Mouse (Mus musculus): Measurements from ENCODE around the gene Gm17018. TPM values are rescaled to one million over a fixed set of nuclear protein-coding genes. Genes with fewer than 3 reads are reported as not detected.
A peak's percentile ranks its signal among the peaks of the same experiment; 100 is the strongest.

The Gm17018 gene
- polyA plus RNA-seq, 1 experiment from 2014 or later: 63.0 TPM

DNA sequence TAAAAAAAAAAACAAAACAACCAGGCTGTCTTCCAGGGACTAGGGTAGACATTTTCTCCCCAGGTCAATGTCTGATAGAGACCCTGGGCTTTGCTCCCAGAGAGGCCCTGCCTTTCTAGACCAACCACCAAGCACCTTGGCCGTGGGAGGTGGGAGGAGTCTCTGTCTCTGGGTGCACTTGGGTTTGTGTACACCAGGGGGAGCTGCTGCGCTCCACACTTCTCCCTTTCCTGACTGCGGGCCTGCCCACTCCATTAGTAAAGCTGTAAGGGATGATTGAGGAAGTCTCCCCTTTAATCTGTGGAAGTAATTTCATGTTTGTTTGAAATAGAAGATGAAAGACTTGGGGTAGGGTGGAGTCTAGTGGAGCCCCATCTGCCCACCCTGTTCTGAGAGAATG, 20.8 kb downstream of the Gm17018 start:
- ATAC-seq (ENCODE audit: low FRiP score): no peak
- H3K4me1 ChIP-seq: peaks cover 29% of the 10 kb centered on the region
- H3K9ac ChIP-seq: no peak overlapping the region
- no peak overlapping the region for H3K4me2 ChIP-seq (replicated peaks)
- H3K27me3 ChIP-seq: peaks cover 59% of the 10 kb centered on the region
- no peak overlapping the region for H3K4me3 ChIP-seq
- no peaks in the 10 kb centered on the region for H3K9me3 ChIP-seq (replicated peaks)
- peaks cover 27% of the 10 kb centered on the region for H3K36me3 ChIP-seq
- 67% methylated on average over 3 of the region's 3 CpGs for WGBS
- no peak overlapping the region for H3K27ac ChIP-seq

GRCm38 (mm10) chr19:45582161-45582560, 21.7 kb downstream of the Gm17018 start:
- no peak overlapping the region for H3K4me3 ChIP-seq
- 0 out of 2 replicates have a peak overlapping the region, but pooled peaks have one; percentile 4 for H3K27ac ChIP-seq
- H3K36me3 ChIP-seq: peaks cover 19% of the 10 kb centered on the region
- peaks cover 31% of the 10 kb centered on the region for H3K4me1 ChIP-seq
- peaks cover 59% of the 10 kb centered on the region for H3K27me3 ChIP-seq
- no peak overlapping the region for H3K4me2 ChIP-seq (replicated peaks)
- peak; percentile 3; the same call in 1 of the 2 replicates for ATAC-seq (ENCODE audit: low FRiP score)
- 5% methylated on average over 8 of the region's 8 CpGs for WGBS
- H3K9ac ChIP-seq: 0 out of 2 replicates have a peak overlapping the region, but pooled peaks have one; percentile 15
- no peaks in the 10 kb centered on the region for H3K9me3 ChIP-seq (replicated peaks)

GRCm38 (mm10) chr19:45583136-45583535, 22.7 kb downstream of the Gm17018 start:
- Histone ChIP-seq H3K36me3 (peaks cover 11% of the 10 kb centered on the region), H3K27me3 (peaks cover 57% of the 10 kb centered on the region), H3K4me1 (peaks cover 31% of the 10 kb centered on the region), H3K4me3 (no peak overlapping the region), H3K4me2 (replicated peaks) (no peak overlapping the region), H3K9me3 (replicated peaks) (no peaks in the 10 kb centered on the region), H3K27ac (no peak overlapping the region), H3K9ac (no peak overlapping the region)
- 85% methylated on average over 6 of the region's 6 CpGs for WGBS
- no peak for ATAC-seq (ENCODE audit: low FRiP score)

GRCm38 (mm10) chr19:45584856-45585620, 24.6 kb downstream of the Gm17018 start:
- WGBS: 79% methylated on average over 9 of the region's 9 CpGs
- H3K36me3 ChIP-seq: no peaks in the 10 kb centered on the region
- peaks cover 25% of the 10 kb centered on the region for H3K4me1 ChIP-seq
- ATAC-seq (ENCODE audit: low FRiP score): no peak
- no peak overlapping the region for H3K4me2 ChIP-seq (replicated peaks)
- H3K27ac ChIP-seq: no peak overlapping the region
- peaks cover 55% of the 10 kb centered on the region for H3K27me3 ChIP-seq
- no peaks in the 10 kb centered on the region for H3K9me3 ChIP-seq (replicated peaks)
- no peak overlapping the region for H3K4me3 ChIP-seq
- no peak overlapping the region for H3K9ac ChIP-seq

GRCm38 (mm10) chr19:45586850-45587249, 26.4 kb downstream of the Gm17018 start:
- H3K27ac ChIP-seq: no peak overlapping the region
- H3K4me1 ChIP-seq: peaks cover 15% of the 10 kb centered on the region
- 63% methylated on average over 3 of the region's 3 CpGs for WGBS
- ATAC-seq (ENCODE audit: low FRiP score): no peak
- no peak overlapping the region for H3K9ac ChIP-seq
- no peak overlapping the region for H3K4me2 ChIP-seq (replicated peaks)
- no peaks in the 10 kb centered on the region for H3K9me3 ChIP-seq (replicated peaks)
- H3K27me3 ChIP-seq: peaks cover 62% of the 10 kb centered on the region
- H3K36me3 ChIP-seq: no peaks in the 10 kb centered on the region
- no peak overlapping the region for H3K4me3 ChIP-seq

- Histone ChIP-seq H3K4me1 (peaks cover 7% of the 10 kb centered on the region), H3K27me3 (peaks cover 65% of the 10 kb centered on the region), H3K4me3 (no peak overlapping the region), H3K4me2 (replicated peaks) (no peak overlapping the region), H3K9ac (no peak overlapping the region), H3K36me3 (no peaks in the 10 kb centered on the region), H3K27ac (no peak overlapping the region), H3K9me3 (replicated peaks) (no peaks in the 10 kb centered on the region)
- WGBS: 84% methylated on average over 6 of the region's 6 CpGs
- ATAC-seq (ENCODE audit: low FRiP score): no peak
These were observed 27.3 kb downstream of the Gm17018 start for GRCm38 (mm10) chr19:45587509-45588292.

DNA sequence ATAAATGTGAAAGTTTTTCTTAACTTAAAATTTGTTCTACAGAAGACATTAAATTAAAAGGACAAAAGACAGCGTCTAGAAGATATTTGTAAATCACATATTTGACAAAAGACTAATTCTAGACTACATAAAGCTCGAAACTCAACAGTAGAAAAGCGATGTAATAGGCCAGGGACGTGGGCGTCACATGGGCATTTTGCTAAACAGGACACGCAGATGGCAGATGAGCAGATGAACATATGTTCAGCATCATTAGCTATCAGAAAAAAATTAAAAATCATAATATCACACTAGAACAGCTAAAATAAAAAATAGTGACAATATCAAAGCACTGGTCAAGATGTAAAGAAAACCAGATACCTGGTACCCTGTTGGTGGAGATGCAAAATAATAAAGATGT, 29.3 kb downstream of the Gm17018 start:
- Histone ChIP-seq H3K4me1 (peaks cover 3% of the 10 kb centered on the region; the same call in 1 of the 2 replicates), H3K9me3 (replicated peaks) (no peaks in the 10 kb centered on the region), H3K4me3 (no peak overlapping the region), H3K27ac (no peak overlapping the region), H3K36me3 (no peaks in the 10 kb centered on the region), H3K4me2 (replicated peaks) (no peak overlapping the region), H3K27me3 (peaks cover 69% of the 10 kb centered on the region), H3K9ac (no peak overlapping the region)
- ATAC-seq (ENCODE audit: low FRiP score): no peak
- 91% methylated on average over 6 of the region's 6 CpGs for WGBS

DNA sequence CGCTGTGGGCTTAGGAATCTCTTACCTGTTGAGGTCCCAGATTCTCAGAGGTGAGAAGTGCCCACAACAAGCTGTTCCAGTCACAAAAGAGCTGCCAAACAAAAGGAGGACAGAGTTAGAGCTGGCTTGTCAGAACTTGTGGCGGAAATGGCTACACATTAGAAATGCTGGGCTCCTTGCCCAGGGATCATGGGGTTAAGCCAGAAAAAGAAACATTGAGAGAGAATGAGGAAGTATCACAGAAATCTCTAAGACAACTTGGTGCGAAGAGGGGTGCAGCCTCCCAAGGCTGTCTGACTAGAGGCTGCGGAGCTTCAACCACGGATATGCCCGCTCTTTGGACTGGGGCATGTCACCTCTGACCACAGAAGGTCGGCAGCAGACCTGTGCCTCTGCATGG, 31.3 kb downstream of the Gm17018 start:
- ATAC-seq (ENCODE audit: low FRiP score): no peak
- H3K27me3 ChIP-seq: peaks cover 60% of the 10 kb centered on the region
- H3K4me3 ChIP-seq: no peak overlapping the region

GRCm38 (mm10) chr19:45592916-45593315, 32.5 kb downstream of the Gm17018 start:
- ATAC-seq (ENCODE audit: low FRiP score): no peak
- 93% methylated on average over 9 of the region's 9 CpGs for WGBS
- H3K36me3 ChIP-seq: no peaks in the 10 kb centered on the region
- H3K27ac ChIP-seq: no peak overlapping the region
- peaks cover 58% of the 10 kb centered on the region for H3K27me3 ChIP-seq
- H3K9ac ChIP-seq: no peak overlapping the region
- no peak overlapping the region for H3K4me2 ChIP-seq (replicated peaks)
- H3K9me3 ChIP-seq (replicated peaks): no peaks in the 10 kb centered on the region
- peaks cover 12% of the 10 kb centered on the region for H3K4me1 ChIP-seq
- no peak overlapping the region for H3K4me3 ChIP-seq

More for the DNA sequence above, 31.3 kb downstream of the Gm17018 start:
- Histone ChIP-seq H3K4me1 (peaks cover 10% of the 10 kb centered on the region), H3K9ac (no peak overlapping the region), H3K4me2 (replicated peaks) (no peak overlapping the region), H3K27ac (no peak overlapping the region), H3K36me3 (no peaks in the 10 kb centered on the region), H3K9me3 (replicated peaks) (no peaks in the 10 kb centered on the region)
- 88% methylated on average over 7 of the region's 7 CpGs for WGBS

DNA sequence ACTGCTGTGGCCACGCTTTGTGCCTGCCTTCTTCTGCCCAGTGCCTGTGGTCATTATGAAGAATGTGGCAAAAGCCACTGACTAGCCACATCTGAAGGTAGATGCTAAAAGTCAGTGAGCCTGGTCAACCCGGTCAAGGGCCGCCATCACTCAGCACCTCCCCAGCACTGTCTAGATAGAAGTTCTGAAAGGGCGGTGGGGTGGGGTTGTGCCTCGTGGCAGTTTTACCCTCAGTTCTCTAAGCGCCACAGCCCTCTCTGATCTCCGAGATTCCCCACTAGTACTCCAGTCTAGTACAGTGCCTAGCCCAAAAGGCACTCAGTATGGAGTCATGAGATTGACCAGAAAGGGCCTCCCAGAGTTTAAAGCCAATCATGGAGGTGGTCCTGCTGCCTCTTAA, 33.7 kb downstream of the Gm17018 start:
- WGBS: 92% methylated on average over 7 of the region's 7 CpGs
- ATAC-seq (ENCODE audit: low FRiP score): no peak
- Histone ChIP-seq H3K4me3 (no peak overlapping the region), H3K9me3 (replicated peaks) (no peaks in the 10 kb centered on the region), H3K27me3 (peaks cover 65% of the 10 kb centered on the region), H3K36me3 (no peaks in the 10 kb centered on the region), H3K4me1 (peaks cover 12% of the 10 kb centered on the region), H3K4me2 (replicated peaks) (no peak overlapping the region), H3K9ac (no peak overlapping the region), H3K27ac (no peak overlapping the region)

DNA sequence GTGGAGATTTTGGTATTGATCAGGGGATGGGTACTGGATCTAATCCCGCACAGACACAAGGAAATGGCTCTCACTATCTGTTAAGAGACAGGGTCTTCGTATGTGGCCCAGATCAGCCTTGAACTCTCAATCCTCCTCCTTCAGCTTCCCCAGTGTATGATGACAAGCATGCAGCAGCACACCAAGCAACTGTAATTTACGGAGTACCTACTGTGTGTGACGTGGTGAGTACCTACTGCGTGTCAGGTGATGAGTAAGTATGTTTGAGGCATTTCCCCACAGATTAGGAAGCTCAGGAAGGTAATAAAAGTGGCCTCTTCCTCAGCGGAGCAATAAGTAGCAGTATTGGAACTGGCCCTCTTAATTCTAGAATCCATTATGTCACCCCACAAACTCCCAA, 35.1 kb downstream of the Gm17018 start:
- peaks cover 12% of the 10 kb centered on the region for H3K4me1 ChIP-seq
- ATAC-seq (ENCODE audit: low FRiP score): 0 out of 2 replicates have a peak, but pooled peaks have one; percentile 4
- no peaks in the 10 kb centered on the region for H3K36me3 ChIP-seq
- H3K9me3 ChIP-seq (replicated peaks): no peaks in the 10 kb centered on the region
- WGBS: 95% methylated on average over 6 of the region's 6 CpGs
- H3K4me2 ChIP-seq (replicated peaks): no peak overlapping the region
- H3K4me3 ChIP-seq: no peak overlapping the region
- H3K9ac ChIP-seq: no peak overlapping the region
- H3K27me3 ChIP-seq: peaks cover 77% of the 10 kb centered on the region
- no peak overlapping the region for H3K27ac ChIP-seq

GRCm38 (mm10) chr19:45596019-45596418, 35.6 kb downstream of the Gm17018 start:
- Histone ChIP-seq H3K9me3 (replicated peaks) (no peaks in the 10 kb centered on the region), H3K36me3 (no peaks in the 10 kb centered on the region), H3K9ac (no peak overlapping the region), H3K27me3 (peaks cover 79% of the 10 kb centered on the region), H3K27ac (no peak overlapping the region), H3K4me3 (no peak overlapping the region), H3K4me1 (peaks cover 12% of the 10 kb centered on the region), H3K4me2 (replicated peaks) (no peak overlapping the region)
- WGBS: 29% methylated on average over 7 of the region's 7 CpGs
- peak; percentile 91 for ATAC-seq (ENCODE audit: low FRiP score)
